Mouse (Mus musculus): ENCODE results near the gene Hemgn. TPM values are rescaled to one million over a fixed set of nuclear protein-coding genes. Genes with fewer than 3 reads are reported as not detected.

Hemgn gene
- polyA plus RNA-seq, 2 experiments: 0.45 to 0.60 TPM

DNA sequence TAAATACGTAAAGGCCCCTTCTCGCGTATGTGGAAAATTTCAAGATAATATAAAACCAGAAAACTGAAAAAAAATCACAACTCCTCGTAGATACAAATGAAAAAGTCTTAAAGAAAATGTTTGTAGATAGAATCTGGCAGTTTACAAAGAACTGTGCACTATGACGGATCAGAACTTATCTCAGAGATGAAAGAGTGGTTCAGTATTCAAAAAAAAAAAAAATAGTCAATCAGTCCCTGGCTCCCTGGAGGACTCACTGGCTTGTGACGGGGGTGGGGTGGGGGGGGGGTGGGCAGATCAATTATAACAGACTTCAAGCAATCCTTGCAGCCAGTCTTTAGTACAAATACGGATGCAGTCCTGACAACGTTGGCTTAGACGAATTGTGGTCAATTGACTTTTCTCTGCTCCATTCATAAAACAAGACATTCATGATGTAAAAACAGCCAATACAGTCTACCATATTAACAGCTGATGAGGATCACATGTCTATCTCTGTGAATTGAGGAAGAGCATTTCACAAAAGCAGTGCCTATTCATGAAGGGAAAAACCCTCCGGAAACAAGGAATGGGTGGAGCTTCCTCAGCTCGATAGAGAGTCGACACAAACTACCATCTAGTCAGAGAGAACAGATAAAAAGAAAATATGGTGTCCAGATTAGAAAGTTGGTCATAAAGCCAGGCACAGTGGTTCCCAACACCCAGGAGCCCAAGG, 53.6 kb downstream of the Hemgn start:
- DNase-seq (ENCODE audit: low spot score) (no peak), ATAC-seq (ENCODE audit: low FRiP score, low read depth) (no peak)
- no peaks in the 10 kb centered on the region for H3K4me1 ChIP-seq (ENCODE audit: control insufficient read depth, insufficient read depth, low read length)
- WGBS: 78% methylated on average over 12 of the region's 12 CpGs
- TF ChIP-seq POLR2A (IDR thresholded peaks at IDR 0.05; ENCODE audit: borderline replicate concordance, extremely low read depth, insufficient read depth, insufficient read length): no peak
- no peak overlapping the region for H3K27ac ChIP-seq (replicated peaks; ENCODE audit: low read depth, low read length)
- H3K27me3 ChIP-seq (ENCODE audit: control insufficient read depth, insufficient read depth, low read length): peaks cover 6% of the 10 kb centered on the region; the same call in 1 of the 2 replicates
- no peak overlapping the region for H3K9ac ChIP-seq (ENCODE audit: low read depth, low read length, severe bottlenecking)
- H3K4me3 ChIP-seq (replicated peaks; ENCODE audit: low read length): no peak overlapping the region
- no peaks in the 10 kb centered on the region for H3K9me3 ChIP-seq (ENCODE audit: control insufficient read depth, low read length)
- H3K36me3 ChIP-seq (ENCODE audit: control insufficient read depth, insufficient read depth, low read length): no peaks in the 10 kb centered on the region
- no peak overlapping the region for H3K4me2 ChIP-seq (replicated peaks; ENCODE audit: low read depth, low read length, severe bottlenecking)

DNA sequence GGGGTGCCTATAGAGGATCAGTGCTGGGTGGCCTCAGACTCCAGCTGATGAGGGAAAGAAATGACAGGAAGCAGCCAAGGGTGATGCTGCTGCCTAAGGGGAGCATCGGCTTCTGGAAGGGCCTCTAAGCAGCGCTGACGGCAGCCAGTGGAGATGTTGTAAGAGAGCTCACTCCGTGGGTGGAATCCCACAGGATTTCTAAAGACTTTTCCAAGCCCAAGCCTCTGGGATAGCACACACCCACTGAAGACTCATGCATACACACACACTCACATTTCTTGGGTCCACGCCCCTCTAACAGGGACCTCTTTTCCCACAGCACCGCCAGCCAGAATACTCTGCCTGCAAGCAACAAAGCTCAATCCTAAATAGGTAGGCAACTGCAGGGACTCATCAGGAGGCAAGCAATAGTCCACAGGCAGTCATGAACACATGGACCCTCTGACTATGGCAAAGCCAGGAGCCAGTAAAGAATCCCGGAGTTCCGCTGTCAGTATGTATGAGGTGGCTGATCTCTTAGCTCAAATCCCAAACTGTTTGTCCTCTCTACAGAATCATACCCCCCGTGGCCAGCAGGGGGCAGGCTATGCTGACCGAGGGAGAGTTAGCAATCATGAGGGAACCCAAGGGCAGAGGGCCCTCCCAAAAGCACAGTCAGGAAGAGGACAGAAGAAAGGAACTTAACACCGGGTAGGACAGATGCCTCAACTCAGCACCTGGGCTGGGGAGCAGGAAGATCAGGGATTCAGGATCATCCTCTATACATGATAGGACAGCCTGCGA, 56.8 kb downstream of the Hemgn start:
- no peaks in the 10 kb centered on the region; the same call in 1 of the 2 replicates for H3K4me1 ChIP-seq (ENCODE audit: control insufficient read depth, insufficient read depth, low read length)
- no peak overlapping the region for H3K9ac ChIP-seq (ENCODE audit: low read depth, low read length, severe bottlenecking)
- no peaks in the 10 kb centered on the region for H3K36me3 ChIP-seq (ENCODE audit: control insufficient read depth, insufficient read depth, low read length)
- no peak overlapping the region for H3K4me3 ChIP-seq (replicated peaks; ENCODE audit: low read length)
- no peak overlapping the region for H3K27ac ChIP-seq (replicated peaks; ENCODE audit: low read depth, low read length)
- DNase-seq (ENCODE audit: low spot score): no peak
- H3K4me2 ChIP-seq (replicated peaks; ENCODE audit: low read depth, low read length, severe bottlenecking): no peak overlapping the region
- H3K27me3 ChIP-seq (ENCODE audit: control insufficient read depth, insufficient read depth, low read length): peaks cover 6% of the 10 kb centered on the region; the same call in 1 of the 2 replicates
- H3K9me3 ChIP-seq (ENCODE audit: control insufficient read depth, low read length): no peaks in the 10 kb centered on the region
- TF ChIP-seq POLR2A (IDR thresholded peaks at IDR 0.05; ENCODE audit: borderline replicate concordance, extremely low read depth, insufficient read depth, insufficient read length): no peak
- 39% methylated on average over 12 of the region's 12 CpGs for WGBS
- no peak for ATAC-seq (ENCODE audit: low FRiP score, low read depth)

DNA sequence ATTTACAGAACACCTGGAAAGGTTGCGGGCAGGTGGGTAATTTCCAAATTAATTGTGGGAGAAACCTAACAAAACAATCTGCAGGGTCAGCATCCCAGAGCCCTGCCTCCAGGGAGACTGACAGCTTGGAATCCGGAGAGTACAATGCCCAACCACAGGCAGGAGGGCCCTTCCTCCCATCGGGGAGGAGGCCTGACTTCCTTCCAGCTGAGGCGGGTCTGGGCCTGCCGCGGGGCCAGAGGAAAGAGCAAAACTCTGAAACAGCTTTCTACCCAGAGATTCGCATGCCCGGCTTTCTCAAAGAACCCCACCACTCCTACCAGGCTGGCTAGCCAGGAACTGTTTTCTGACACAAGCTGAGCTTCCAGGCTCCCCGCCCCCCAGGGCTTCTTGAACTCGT, 60.3 kb downstream of the Hemgn start:
- DNase-seq (ENCODE audit: low spot score) (no peak), ATAC-seq (ENCODE audit: low FRiP score, low read depth) (no peak)
- no peaks in the 10 kb centered on the region; the same call in 1 of the 2 replicates for H3K4me1 ChIP-seq (ENCODE audit: control insufficient read depth, insufficient read depth, low read length)
- no peak overlapping the region for H3K9ac ChIP-seq (ENCODE audit: low read depth, low read length, severe bottlenecking)
- H3K27ac ChIP-seq (replicated peaks; ENCODE audit: low read depth, low read length): no peak overlapping the region
- no peaks in the 10 kb centered on the region for H3K36me3 ChIP-seq (ENCODE audit: control insufficient read depth, insufficient read depth, low read length)
- no peak overlapping the region for H3K4me3 ChIP-seq (replicated peaks; ENCODE audit: low read length)
- TF ChIP-seq POLR2A (IDR thresholded peaks at IDR 0.05; ENCODE audit: borderline replicate concordance, extremely low read depth, insufficient read depth, insufficient read length): no peak
- H3K27me3 ChIP-seq (ENCODE audit: control insufficient read depth, insufficient read depth, low read length): peaks cover 40% of the 10 kb centered on the region
- WGBS: 10% methylated on average over 10 of the region's 10 CpGs
- H3K9me3 ChIP-seq (ENCODE audit: control insufficient read depth, low read length): no peaks in the 10 kb centered on the region
- no peak overlapping the region for H3K4me2 ChIP-seq (replicated peaks; ENCODE audit: low read depth, low read length, severe bottlenecking)

DNA sequence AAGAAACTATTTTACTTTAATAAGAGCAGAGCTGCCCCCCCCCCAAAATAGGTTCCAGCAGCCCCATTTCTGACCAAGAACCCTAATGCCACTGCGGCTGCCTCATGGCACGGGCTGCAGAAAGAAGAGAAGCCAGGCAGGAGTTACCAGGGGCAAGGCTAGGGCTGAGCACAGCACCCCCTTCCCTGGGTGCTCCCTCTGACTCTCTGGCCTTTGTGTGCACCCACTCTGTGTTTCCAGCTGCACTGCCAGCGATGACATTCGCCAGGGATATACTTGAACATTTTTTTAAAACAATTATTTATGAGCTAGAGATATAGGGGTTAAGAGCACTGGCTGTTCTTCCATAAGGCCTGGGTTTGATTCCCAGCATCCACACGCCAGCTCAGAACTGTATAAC, 63.8 kb downstream of the Hemgn start:
- Histone ChIP-seq H3K9me3 (ENCODE audit: control insufficient read depth, low read length) (no peaks in the 10 kb centered on the region), H3K4me3 (replicated peaks; ENCODE audit: low read length) (no peak overlapping the region), H3K36me3 (ENCODE audit: control insufficient read depth, insufficient read depth, low read length) (no peaks in the 10 kb centered on the region), H3K4me1 (ENCODE audit: control insufficient read depth, insufficient read depth, low read length) (no peaks in the 10 kb centered on the region; the same call in 1 of the 2 replicates), H3K4me2 (replicated peaks; ENCODE audit: low read depth, low read length, severe bottlenecking) (no peak overlapping the region), H3K27ac (replicated peaks; ENCODE audit: low read depth, low read length) (no peak overlapping the region), H3K27me3 (ENCODE audit: control insufficient read depth, insufficient read depth, low read length) (peaks cover 68% of the 10 kb centered on the region), H3K9ac (ENCODE audit: low read depth, low read length, severe bottlenecking) (no peak overlapping the region)
- ATAC-seq (ENCODE audit: low FRiP score, low read depth) (no peak), DNase-seq (ENCODE audit: low spot score) (no peak)
- 47% methylated on average over 5 of the region's 5 CpGs for WGBS
- TF ChIP-seq POLR2A (IDR thresholded peaks at IDR 0.05; ENCODE audit: borderline replicate concordance, extremely low read depth, insufficient read depth, insufficient read length): no peak

DNA sequence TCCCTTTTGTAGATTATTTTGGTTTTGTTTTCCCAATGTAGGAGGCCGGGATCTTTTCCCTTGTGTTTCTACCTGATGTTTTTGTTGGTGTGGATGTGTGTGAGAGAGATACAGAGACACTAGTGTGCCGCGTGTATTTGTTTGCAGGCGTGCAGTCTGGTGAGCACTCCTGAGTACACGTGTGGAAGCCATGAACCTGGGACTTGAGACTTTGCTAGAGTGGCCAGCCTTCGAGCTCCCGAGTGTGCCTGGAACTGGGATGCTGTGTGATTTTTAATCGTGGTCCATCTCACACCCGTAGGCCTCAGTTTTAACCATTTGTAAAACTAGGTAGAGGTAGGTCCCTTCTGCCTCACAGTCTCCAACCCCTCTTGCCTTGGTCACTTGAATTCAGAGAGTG, 64.4 kb downstream of the Hemgn start:
- 28% methylated on average over 9 of the region's 9 CpGs for WGBS
- H3K4me1 ChIP-seq (ENCODE audit: control insufficient read depth, insufficient read depth, low read length): no peaks in the 10 kb centered on the region; the same call in 1 of the 2 replicates
- DNase-seq (ENCODE audit: low spot score) (no peak), ATAC-seq (ENCODE audit: low FRiP score, low read depth) (no peak)
- TF ChIP-seq POLR2A (IDR thresholded peaks at IDR 0.05; ENCODE audit: borderline replicate concordance, extremely low read depth, insufficient read depth, insufficient read length): no peak
- no peak overlapping the region for H3K27ac ChIP-seq (replicated peaks; ENCODE audit: low read depth, low read length)
- H3K9ac ChIP-seq (ENCODE audit: low read depth, low read length, severe bottlenecking): no peak overlapping the region
- no peak overlapping the region for H3K4me3 ChIP-seq (replicated peaks; ENCODE audit: low read length)
- peaks cover 74% of the 10 kb centered on the region for H3K27me3 ChIP-seq (ENCODE audit: control insufficient read depth, insufficient read depth, low read length)
- H3K4me2 ChIP-seq (replicated peaks; ENCODE audit: low read depth, low read length, severe bottlenecking): no peak overlapping the region
- H3K9me3 ChIP-seq (ENCODE audit: control insufficient read depth, low read length): no peaks in the 10 kb centered on the region
- H3K36me3 ChIP-seq (ENCODE audit: control insufficient read depth, insufficient read depth, low read length): no peaks in the 10 kb centered on the region

Data from limb, embryonic 14.5 days (tissue).